Mouse (Mus musculus) CH12.LX (cell line): ENCODE measurements around the gene Pqlc3. TPM values are rescaled to one million over a fixed set of nuclear protein-coding genes. Genes with fewer than 3 reads are reported as not detected.

Source experiments
- DNase-seq: peaks from one replicate; pipeline ENCODE4 v3.0.0-alpha.2; 2013; ENCODE audit errors: extremely low read depth
- H3K27ac ChIP-seq: 2 replicates; pipeline ENCODE4 v1.5.1; 2012; ENCODE audit warnings: low read depth, mild to moderate bottlenecking, control low read depth, moderate library complexity; ENCODE audit not compliant: insufficient read depth
- H3K27me3 ChIP-seq: replicated peaks from 2 replicates; pipeline ENCODE3; 2012; ENCODE audit warnings: inconsistent platforms
- H3K36me3 ChIP-seq, 2 experiments: replicated peaks in 1 of 2; 2 replicates each; pipeline versions ENCODE3 to v1.6.1; 2012; ENCODE audit warnings: inconsistent platforms in 1 of 2, low read length in 1 of 2, mild to moderate bottlenecking in 1 of 2, mixed read lengths in 1 of 2, moderate library complexity in 1 of 2; ENCODE audit not compliant: control insufficient read depth in 1 of 2, insufficient read depth in 1 of 2
- H3K4me1 ChIP-seq, 2 experiments: 2 replicates each; pipeline ENCODE4 v1.6.1; 2012; ENCODE audit warnings: inconsistent platforms in 1 of 2, moderate library complexity in 1 of 2; ENCODE audit not compliant: insufficient read depth in 2 of 2, control insufficient read depth in 1 of 2
- H3K4me2 ChIP-seq: 2 replicates; pipeline ENCODE4 v1.6.1; 2012; ENCODE audit warnings: low read depth, mild to moderate bottlenecking, control low read depth; ENCODE audit not compliant: poor library complexity, insufficient read depth, severe bottlenecking
- H3K4me3 ChIP-seq, 3 experiments: fragments of 150-350 bp in 1 of 3; sonication (generic) in 1 of 3; replicated peaks in 1 of 3; 2 replicates each; pipeline versions ENCODE3 to v1.5.1; 2011 to 2012; ENCODE audit warnings: low read depth in 2 of 3, low read length in 2 of 3, mild to moderate bottlenecking in 2 of 3, moderate library complexity in 2 of 3, control low read depth in 1 of 3, improper control_type of control experiment in 1 of 3, inconsistent platforms in 1 of 3, mixed read lengths in 1 of 3; ENCODE audit not compliant: poor library complexity in 1 of 3
- H3K79me2 ChIP-seq: replicated peaks from 2 replicates; pipeline ENCODE4 v1.6.1; 2012; ENCODE audit warnings: mild to moderate bottlenecking, moderate library complexity; ENCODE audit not compliant: control insufficient read depth, poor library complexity, insufficient read depth, severe bottlenecking; ENCODE audit errors: extremely low read depth
- H3K9ac ChIP-seq: 2 replicates; pipeline ENCODE4 v1.6.1; 2012; ENCODE audit warnings: low read depth, mild to moderate bottlenecking, control low read depth, moderate library complexity; ENCODE audit not compliant: insufficient read depth
- H3K9me3 ChIP-seq: replicated peaks from 2 replicates; pipeline ENCODE3; 2012; ENCODE audit warnings: low read length, inconsistent platforms, mixed read lengths
- BHLHE40 ChIP-seq: IDR thresholded peaks from 2 replicates; pipeline ENCODE4 v1.6.1; 2011; ENCODE audit warnings: mild to moderate bottlenecking, low read depth, low read length, improper control_type of control experiment
- CHD1 ChIP-seq: IDR thresholded peaks from 2 replicates; pipeline ENCODE4 v1.6.1; 2012; ENCODE audit warnings: low read depth, low read length, improper control_type of control experiment, inconsistent platforms
- ETS1 ChIP-seq: conservative IDR thresholded peaks from 2 replicates; pipeline ENCODE4 v1.6.1; 2012; ENCODE audit warnings: low read depth, mild to moderate bottlenecking, inconsistent platforms, low read length, improper control_type of control experiment, moderate library complexity
- IRF4 ChIP-seq: IDR thresholded peaks from 2 replicates; pipeline ENCODE4 v1.6.1; 2014; ENCODE audit warnings: low read depth, mild to moderate bottlenecking, inconsistent platforms, low read length, improper control_type of control experiment
- JUN ChIP-seq: IDR thresholded peaks from 2 replicates; pipeline ENCODE4 v1.6.1; 2011; ENCODE audit warnings: low read depth, mild to moderate bottlenecking, low read length, improper control_type of control experiment, moderate library complexity; ENCODE audit not compliant: insufficient read depth
- JUND ChIP-seq: conservative IDR thresholded peaks from 2 replicates; pipeline ENCODE4 v1.6.1; 2011; ENCODE audit warnings: low read depth, low read length, improper control_type of control experiment
- MAFK ChIP-seq: IDR thresholded peaks from 2 replicates; pipeline ENCODE4 v1.6.1; 2011; ENCODE audit warnings: low read length, improper control_type of control experiment; ENCODE audit not compliant: insufficient replicate concordance
- MEF2A ChIP-seq: IDR thresholded peaks from 2 replicates; pipeline ENCODE4 v1.6.1; 2014; ENCODE audit warnings: low read depth, mild to moderate bottlenecking, inconsistent platforms, low read length, improper control_type of control experiment, borderline replicate concordance
- MXI1 ChIP-seq: IDR thresholded peaks from 2 replicates; pipeline ENCODE4 v1.6.1; 2011; ENCODE audit warnings: mild to moderate bottlenecking, low read depth, low read length, improper control_type of control experiment
- MYC ChIP-seq: IDR thresholded peaks from 2 replicates; pipeline ENCODE4 v1.6.1; 2011; ENCODE audit warnings: low read depth, mild to moderate bottlenecking, improper control_type of control experiment, low read length
- NRF1 ChIP-seq: IDR thresholded peaks from 2 replicates; pipeline ENCODE4 v1.6.1; 2014; ENCODE audit warnings: low read depth, mild to moderate bottlenecking, inconsistent platforms, low read length, improper control_type of control experiment, moderate library complexity
- PAX5 ChIP-seq: IDR thresholded peaks from 2 replicates; pipeline ENCODE4 v1.6.1; 2012; ENCODE audit warnings: low read length, inconsistent platforms, mixed read lengths
- POLR2A ChIP-seq: IDR thresholded peaks from 2 replicates; pipeline ENCODE4 v1.6.1; 2011; ENCODE audit warnings: low read depth, mild to moderate bottlenecking, improper control_type of control experiment, low read length
- SMC3 ChIP-seq: IDR thresholded peaks from 2 replicates; pipeline ENCODE4 v1.6.1; 2011; ENCODE audit warnings: low read depth, low read length, improper control_type of control experiment
- TCF12 ChIP-seq: IDR thresholded peaks from 2 replicates; pipeline ENCODE4 v1.6.1; 2014; ENCODE audit warnings: low read depth, mild to moderate bottlenecking, inconsistent platforms, low read length, improper control_type of control experiment
- UBTF ChIP-seq: IDR thresholded peaks from 2 replicates; pipeline ENCODE4 v1.6.1; 2012; ENCODE audit warnings: low read depth, mild to moderate bottlenecking, inconsistent platforms, low read length, improper control_type of control experiment, moderate library complexity
- USF1 ChIP-seq: IDR thresholded peaks from 2 replicates; pipeline ENCODE4 v1.6.1; 2014; ENCODE audit warnings: low read depth, mild to moderate bottlenecking, inconsistent platforms, low read length, improper control_type of control experiment
- ZC3H11A ChIP-seq: IDR thresholded peaks from 2 replicates; pipeline ENCODE4 v1.6.1; 2012; ENCODE audit warnings: low read depth, mild to moderate bottlenecking, inconsistent platforms, low read length, improper control_type of control experiment
- ZMIZ1 ChIP-seq: IDR thresholded peaks from 2 replicates; pipeline ENCODE4 v1.6.1; 2012; ENCODE audit warnings: low read depth, mild to moderate bottlenecking, inconsistent platforms, low read length, improper control_type of control experiment
- dilution Hi-C: fragments of 300-500 bp; cut with MboI; formaldehyde crosslinking; loops from 2 replicates; pipeline ENCODE4 v1.14.3; 2020; ENCODE audit warnings: low sequenced_read_pairs; ENCODE audit not compliant: extremely low pct_unique_long_range_greater_than_20kb, extremely low pct_ligation_motif_present
- in situ Hi-C: fragments of 300-500 bp; cut with MboI; formaldehyde crosslinking; loops from 3 replicates; pipeline ENCODE4 v1.14.3; 2019; ENCODE audit warnings: low sequenced_read_pairs, low pct_ligation_motif_present, low pct_unique_long_range_greater_than_20kb, mixed read lengths
- polyA plus RNA-seq: library from polyadenylated mRNA; unstranded; fragments of >175 nt; gene quantifications from 2 replicates; pipeline ENCODE4 v1.2.1, GENCODE M21; 2012; ENCODE audit warnings: low read depth; ENCODE audit not compliant: insufficient read length
- total RNA-seq, 2 experiments: library from RNA; depleted of rRNA; stranded (reverse); fragments of 300-350 nt in 1 of 2; fragments of >200 nt in 1 of 2; gene quantifications; 2 replicates each; pipeline ENCODE4 v1.2.3; 2012 to 2014

The Pqlc3 gene
- total and polyA plus RNA-seq, 3 experiments, result 6.4 to 31.1 (median 17.0) TPM

DNA sequence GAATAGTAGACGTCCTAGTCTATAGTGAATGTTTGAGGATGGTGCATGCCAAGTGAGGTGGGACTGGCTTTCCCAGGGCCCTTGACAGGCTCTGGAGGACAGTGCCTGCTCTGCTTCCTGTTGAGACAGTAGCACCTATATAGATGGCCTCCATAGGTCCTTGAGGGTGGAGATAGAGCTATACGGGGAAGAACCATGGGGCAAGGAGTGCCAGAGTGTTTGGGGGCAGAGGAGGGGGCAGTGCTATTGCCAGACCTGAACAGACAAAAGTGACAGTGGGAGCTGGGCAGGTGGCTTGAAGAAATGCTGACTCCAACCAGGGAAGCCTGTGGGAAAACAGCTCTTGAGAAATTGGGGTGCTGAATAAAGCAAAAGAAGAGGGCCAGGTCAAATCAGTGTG lies 5.9 kb downstream of the Pqlc3 start:
- no peak overlapping the region for H3K27ac ChIP-seq
- H3K4me3 ChIP-seq, result no peak overlapping the region
- TF ChIP-seq CHD1 (no peak), ZC3H11A (no peak), BHLHE40 (no peak), ETS1 (no peak), PAX5 (no peak), IRF4 (no peak), USF1 (no peak), SMC3 (no peak), UBTF (no peak), JUN (no peak), POLR2A (no peak; the same call in 1 of the 2 replicates), JUND (no peak), MAFK (no peak), MEF2A (no peak), TCF12 (no peak), NRF1 (no peak)
- no peaks in the 10 kb centered on the region for H3K79me2 ChIP-seq
- peaks cover 24 to 75% of the 10 kb centered on the region in 2 experiments for H3K4me1 ChIP-seq
- H3K27me3 ChIP-seq, result no peaks in the 10 kb centered on the region
- no peaks in the 10 kb centered on the region for H3K9me3 ChIP-seq
- peaks cover 27 to 72% of the 10 kb centered on the region in 2 experiments for H3K36me3 ChIP-seq
- DNase-seq, result no peak
- in situ Hi-C loops, result no loop called here
- H3K9ac ChIP-seq, result no peak overlapping the region
- dilution Hi-C loops, result no loop called here
- H3K4me2 ChIP-seq, result no peak overlapping the region

DNA sequence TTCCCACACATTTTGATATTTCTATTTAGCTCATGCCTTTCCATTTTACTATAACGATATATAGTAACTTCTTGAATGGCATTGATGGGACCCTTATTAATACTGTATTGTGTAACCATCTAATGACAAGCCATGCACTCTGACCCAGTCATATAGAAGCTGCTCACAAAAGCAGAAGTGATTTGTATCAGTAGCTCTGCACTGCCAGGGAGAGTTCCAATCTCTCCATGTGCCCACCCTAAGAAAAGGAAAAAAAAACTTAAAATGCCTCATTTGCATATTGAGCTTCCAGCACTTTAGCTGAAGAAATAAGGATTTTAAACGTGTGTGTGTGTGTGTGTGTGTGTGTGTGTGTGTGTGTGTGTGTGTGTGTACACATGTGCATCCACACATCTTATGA lies 7.9 kb downstream of the Pqlc3 start:
- H3K79me2 ChIP-seq, result no peaks in the 10 kb centered on the region
- dilution Hi-C loops, result no loop called here
- H3K9ac ChIP-seq, result no peak overlapping the region
- in situ Hi-C loops, result no loop called here
- peaks cover 23 to 56% of the 10 kb centered on the region in 2 experiments for H3K4me1 ChIP-seq
- no peak for TF ChIP-seq TCF12
- TF ChIP-seq MYC, result no peak
- TF ChIP-seq ZMIZ1, result no peak
- no peak for TF ChIP-seq IRF4
- no peak for TF ChIP-seq MXI1
- H3K9me3 ChIP-seq, result no peaks in the 10 kb centered on the region
- peaks cover 36 to 83% of the 10 kb centered on the region in 2 experiments for H3K36me3 ChIP-seq
- no peak overlapping the region for H3K4me2 ChIP-seq
- no peak for DNase-seq
- no peaks in the 10 kb centered on the region for H3K27me3 ChIP-seq
- no peak overlapping the region for H3K27ac ChIP-seq
- no peak overlapping the region for H3K4me3 ChIP-seq
